Mouse (Mus musculus) heart, embryonic 13.5 days (tissue): ENCODE data around the gene Fam89b. TPM values are rescaled to one million over a fixed set of nuclear protein-coding genes. Genes with fewer than 3 reads are reported as not detected.
A peak's percentile ranks its signal among the peaks of the same experiment; 100 is the strongest.

Experiments
- ATAC-seq: fragments of 200-750 bp; cut with Nextera tagmentation; 2 replicates; pipeline ENCODE4 v1.8.0; 2017; ENCODE audit warnings: moderate TSS enrichment; ENCODE audit not compliant: insufficient number of reproducible peaks, low FRiP score, low TSS enrichment; ENCODE audit errors: extremely low read depth
- H3K27ac ChIP-seq: fragments of 300-500 bp; sonication (generic); replicated peaks from 2 replicates; pipeline ENCODE4 v1.5.1; 2015; ENCODE audit warnings: moderate library complexity, mild to moderate bottlenecking, inconsistent platforms
- H3K27me3 ChIP-seq: fragments of 300-500 bp; sonication (generic); replicated peaks from 2 replicates; pipeline ENCODE4 v1.6.1; 2015; ENCODE audit warnings: mild to moderate bottlenecking, inconsistent platforms
- H3K36me3 ChIP-seq: fragments of 300-500 bp; sonication (generic); 2 replicates; pipeline ENCODE4 v1.6.1; 2015; ENCODE audit warnings: mild to moderate bottlenecking, inconsistent platforms
- H3K4me1 ChIP-seq: fragments of 300-500 bp; sonication (generic); 2 replicates; pipeline ENCODE4 v1.6.1; 2015; ENCODE audit warnings: inconsistent platforms
- H3K4me2 ChIP-seq: fragments of 300-500 bp; sonication (generic); 2 replicates; pipeline ENCODE4 v1.6.1; 2015; ENCODE audit warnings: inconsistent platforms, mild to moderate bottlenecking, moderate library complexity
- H3K4me3 ChIP-seq: fragments of 300-500 bp; sonication (generic); 2 replicates; pipeline ENCODE4 v1.5.1; 2015; ENCODE audit warnings: moderate library complexity, mild to moderate bottlenecking, inconsistent platforms
- H3K9ac ChIP-seq: fragments of 300-500 bp; sonication (generic); 2 replicates; pipeline ENCODE4 v1.6.1; 2015; ENCODE audit warnings: inconsistent platforms, mild to moderate bottlenecking, moderate library complexity
- H3K9me3 ChIP-seq: fragments of 300-500 bp; sonication (generic); 2 replicates; pipeline ENCODE4 v1.6.1; 2016; ENCODE audit warnings: inconsistent platforms
- WGBS: fragments of 180-500 bp; shearing (Covaris S2); methylation state at CpG from one replicate; pipeline ENCODE4 v1.1.7; 2015; ENCODE audit warnings: mixed read lengths; 5-methylcytosine and 5-hydroxymethylcytosine counted together
- polyA plus RNA-seq: library from polyadenylated mRNA; unstranded; fragments of >200 nt; fragmentation: Nextera tagmentation; extraction: Ambion mirVana; gene quantifications from 2 replicates; pipeline ENCODE4 v1.2.1, GENCODE M21; 2015

The Fam89b gene
- polyA plus RNA-seq, 1 experiment from 2014 or later = 79.7 TPM

- peak overlapping the region; percentile 24 for H3K4me2 ChIP-seq
- H3K36me3 ChIP-seq = peaks cover 44% of the 10 kb centered on the region
- 0 out of 2 replicates have a peak overlapping the region, but pooled peaks have one; percentile 4 for H3K4me3 ChIP-seq
- 11% methylated on average over 20 of the region's 20 CpGs for WGBS
- H3K9ac ChIP-seq = peak overlapping the region; percentile 24; the same call in 1 of the 2 replicates
- ATAC-seq = no peak
- H3K27me3 ChIP-seq = peaks cover 98% of the 10 kb centered on the region
- no peak overlapping the region for H3K27ac ChIP-seq
- peaks cover 20% of the 10 kb centered on the region for H3K4me1 ChIP-seq
- H3K9me3 ChIP-seq = no peaks in the 10 kb centered on the region
Measured at GRCm38 (mm10) chr19:5751742-5752141, 22.3 kb upstream of the Fam89b start.

GRCm38 (mm10) chr19:5750951-5751350, 21.5 kb upstream of the Fam89b start:
- WGBS = 14% methylated on average over 22 of the region's 22 CpGs

GRCm38 (mm10) chr19:5749476-5749875, 20.0 kb upstream of the Fam89b start:
- peaks cover 42% of the 10 kb centered on the region for H3K36me3 ChIP-seq
- H3K27me3 ChIP-seq = peaks cover 99% of the 10 kb centered on the region
- no peak overlapping the region for H3K4me3 ChIP-seq
- no peak overlapping the region for H3K9ac ChIP-seq
- H3K4me1 ChIP-seq = peaks cover 37% of the 10 kb centered on the region
- no peak overlapping the region for H3K4me2 ChIP-seq
- H3K27ac ChIP-seq = no peak overlapping the region
- no peaks in the 10 kb centered on the region for H3K9me3 ChIP-seq
- 76% methylated on average over 6 of the region's 6 CpGs for WGBS
- ATAC-seq = no peak

More at GRCm38 (mm10) chr19:5750951-5751350, 21.5 kb upstream of the Fam89b start:
- H3K9ac ChIP-seq = no peak overlapping the region; the same call in 1 of the 2 replicates
- H3K4me1 ChIP-seq = peaks cover 23% of the 10 kb centered on the region
- peaks cover 99% of the 10 kb centered on the region for H3K27me3 ChIP-seq
- H3K36me3 ChIP-seq = peaks cover 44% of the 10 kb centered on the region
- no peak overlapping the region for H3K4me2 ChIP-seq
- no peak for ATAC-seq
- H3K4me3 ChIP-seq = no peak overlapping the region
- H3K27ac ChIP-seq = no peak overlapping the region
- no peaks in the 10 kb centered on the region for H3K9me3 ChIP-seq

GRCm38 (mm10) chr19:5746907-5747363, 17.5 kb upstream of the Fam89b start:
- Histone ChIP-seq H3K9ac (0 out of 2 replicates have a peak overlapping the region, but pooled peaks have one; percentile 52), H3K36me3 (peaks cover 22% of the 10 kb centered on the region), H3K27me3 (peaks cover 95% of the 10 kb centered on the region), H3K4me3 (no peak overlapping the region), H3K4me2 (no peak overlapping the region), H3K4me1 (peaks cover 59% of the 10 kb centered on the region), H3K9me3 (no peaks in the 10 kb centered on the region), H3K27ac (no peak overlapping the region)
- ATAC-seq = no peak
- 34% methylated on average over 12 of the region's 12 CpGs for WGBS

DNA sequence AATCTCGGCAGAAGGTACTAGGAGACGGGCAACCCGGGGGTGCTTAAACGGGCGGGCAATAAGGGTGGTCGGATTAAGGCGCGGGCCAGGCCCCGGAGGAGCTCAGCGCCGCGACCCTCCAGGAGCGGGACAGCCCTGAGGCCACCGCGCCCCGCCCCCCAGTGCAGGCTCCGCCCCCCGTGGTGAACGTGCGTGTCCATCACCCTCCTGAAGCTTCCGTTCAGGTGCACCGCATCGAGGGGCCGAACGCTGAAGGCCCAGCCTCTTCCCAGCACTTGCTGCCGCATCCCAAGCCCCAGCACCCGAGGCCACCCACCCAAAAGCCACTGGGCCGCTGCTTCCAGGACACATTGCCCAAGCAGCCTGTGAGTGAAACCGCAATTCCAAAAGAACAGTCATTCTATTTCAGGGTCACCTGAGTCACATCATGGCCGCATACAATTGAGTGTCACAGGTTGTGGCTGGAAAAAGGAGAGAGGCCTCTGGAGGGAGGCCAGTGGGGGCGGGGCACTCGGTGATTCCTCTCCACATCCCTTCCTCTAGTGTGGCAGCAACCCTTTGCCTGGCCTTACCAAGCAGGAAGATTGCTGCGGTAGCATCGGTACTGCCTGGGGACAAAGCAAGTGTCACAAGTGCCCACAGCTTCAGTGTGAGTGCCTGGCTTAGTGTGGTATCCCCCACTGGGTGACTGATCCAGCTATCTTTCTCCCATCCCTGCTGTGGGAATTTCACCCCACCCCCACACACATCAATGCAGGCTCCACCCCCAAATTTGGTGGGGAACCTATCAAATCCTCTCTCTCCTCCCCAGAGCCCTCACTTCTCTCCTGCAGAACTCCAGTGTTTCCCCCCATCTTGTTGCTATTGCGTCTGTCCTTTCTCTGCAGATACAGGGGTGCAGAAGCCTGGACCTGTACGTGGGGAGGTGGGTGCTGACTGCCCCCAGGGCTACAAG, 16.6 kb upstream of the Fam89b start:
- Histone ChIP-seq H3K36me3 (peaks cover 13% of the 10 kb centered on the region), H3K9me3 (no peaks in the 10 kb centered on the region), H3K27me3 (peaks cover 88% of the 10 kb centered on the region), H3K4me1 (peaks cover 56% of the 10 kb centered on the region), H3K27ac (no peak overlapping the region), H3K9ac (peak overlapping the region; percentile 73), H3K4me2 (peak overlapping the region; percentile 67), H3K4me3 (peak overlapping the region; percentile 38)
- WGBS = 8% methylated on average over 36 of the region's 36 CpGs
- ATAC-seq = no peak

- Histone ChIP-seq H3K4me2 (peak overlapping the region; percentile 96), H3K4me3 (peak overlapping the region; percentile 83)
Measured at GRCm38 (mm10) chr19:5743576-5743975, 14.1 kb upstream of the Fam89b start.

GRCm38 (mm10) chr19:5742241-5742641, 12.8 kb upstream of the Fam89b start:
- Histone ChIP-seq H3K9ac (peak overlapping the region; percentile 96), H3K4me1 (peaks cover 72% of the 10 kb centered on the region), H3K36me3 (peaks cover under 1% of the 10 kb centered on the region; the same call in 1 of the 2 replicates), H3K27me3 (peaks cover 71% of the 10 kb centered on the region), H3K4me3 (peak overlapping the region; percentile 83), H3K27ac (peak overlapping the region; percentile 96), H3K4me2 (peak overlapping the region; percentile 96), H3K9me3 (no peaks in the 10 kb centered on the region)
- ATAC-seq = peak; percentile 6; the same call in 1 of the 2 replicates
- 3% methylated on average over 30 of the region's 32 CpGs for WGBS

More at GRCm38 (mm10) chr19:5743576-5743975, 14.1 kb upstream of the Fam89b start:
- Histone ChIP-seq H3K27ac (no peak overlapping the region), H3K4me1 (peaks cover 72% of the 10 kb centered on the region), H3K9ac (peak overlapping the region; percentile 96), H3K9me3 (no peaks in the 10 kb centered on the region), H3K27me3 (peaks cover 79% of the 10 kb centered on the region), H3K36me3 (peaks cover 9% of the 10 kb centered on the region)
- 49% methylated on average over 5 of the region's 5 CpGs for WGBS
- ATAC-seq = no peak

DNA sequence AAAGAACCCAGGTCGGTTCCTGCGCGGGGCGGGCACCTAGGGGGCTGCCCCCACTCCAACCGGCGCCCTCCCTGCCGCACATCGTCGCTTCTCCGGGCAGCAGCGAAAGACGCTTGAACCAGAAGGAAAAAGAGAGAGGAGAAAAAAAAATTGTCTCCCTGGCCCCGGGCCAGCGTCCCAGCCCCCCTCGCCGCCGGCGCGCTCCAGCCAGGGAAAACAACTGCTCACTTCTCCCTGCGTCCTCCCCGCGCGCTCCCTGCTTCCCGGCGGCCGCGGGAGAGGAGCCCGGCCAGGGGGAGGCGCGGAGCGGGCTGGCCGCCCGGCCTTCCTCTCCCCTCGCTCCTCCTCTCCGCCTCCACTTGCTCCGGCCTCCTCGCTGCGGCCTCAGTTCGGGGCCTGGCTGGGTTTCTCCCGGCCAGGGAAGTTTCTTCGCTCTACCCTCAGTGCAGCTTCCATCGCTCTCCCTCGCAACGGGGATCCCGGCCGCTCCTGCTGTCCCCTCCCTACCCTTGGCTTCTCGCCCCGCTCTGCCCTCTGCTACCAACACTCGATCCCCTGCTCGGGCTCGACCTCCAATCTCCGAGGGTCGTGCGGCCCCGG, 12.3 kb upstream of the Fam89b start:
- peak; percentile 53 for ATAC-seq
- peak overlapping the region; percentile 96 for H3K9ac ChIP-seq
- peak overlapping the region; percentile 96 for H3K27ac ChIP-seq
- peaks cover 69% of the 10 kb centered on the region for H3K4me1 ChIP-seq
- peak overlapping the region; percentile 83 for H3K4me3 ChIP-seq
- under 1% methylated on average over 55 of the region's 55 CpGs for WGBS
- no peaks in the 10 kb centered on the region for H3K36me3 ChIP-seq
- H3K9me3 ChIP-seq = no peaks in the 10 kb centered on the region
- peak overlapping the region; percentile 96 for H3K4me2 ChIP-seq
- H3K27me3 ChIP-seq = peaks cover 71% of the 10 kb centered on the region

DNA sequence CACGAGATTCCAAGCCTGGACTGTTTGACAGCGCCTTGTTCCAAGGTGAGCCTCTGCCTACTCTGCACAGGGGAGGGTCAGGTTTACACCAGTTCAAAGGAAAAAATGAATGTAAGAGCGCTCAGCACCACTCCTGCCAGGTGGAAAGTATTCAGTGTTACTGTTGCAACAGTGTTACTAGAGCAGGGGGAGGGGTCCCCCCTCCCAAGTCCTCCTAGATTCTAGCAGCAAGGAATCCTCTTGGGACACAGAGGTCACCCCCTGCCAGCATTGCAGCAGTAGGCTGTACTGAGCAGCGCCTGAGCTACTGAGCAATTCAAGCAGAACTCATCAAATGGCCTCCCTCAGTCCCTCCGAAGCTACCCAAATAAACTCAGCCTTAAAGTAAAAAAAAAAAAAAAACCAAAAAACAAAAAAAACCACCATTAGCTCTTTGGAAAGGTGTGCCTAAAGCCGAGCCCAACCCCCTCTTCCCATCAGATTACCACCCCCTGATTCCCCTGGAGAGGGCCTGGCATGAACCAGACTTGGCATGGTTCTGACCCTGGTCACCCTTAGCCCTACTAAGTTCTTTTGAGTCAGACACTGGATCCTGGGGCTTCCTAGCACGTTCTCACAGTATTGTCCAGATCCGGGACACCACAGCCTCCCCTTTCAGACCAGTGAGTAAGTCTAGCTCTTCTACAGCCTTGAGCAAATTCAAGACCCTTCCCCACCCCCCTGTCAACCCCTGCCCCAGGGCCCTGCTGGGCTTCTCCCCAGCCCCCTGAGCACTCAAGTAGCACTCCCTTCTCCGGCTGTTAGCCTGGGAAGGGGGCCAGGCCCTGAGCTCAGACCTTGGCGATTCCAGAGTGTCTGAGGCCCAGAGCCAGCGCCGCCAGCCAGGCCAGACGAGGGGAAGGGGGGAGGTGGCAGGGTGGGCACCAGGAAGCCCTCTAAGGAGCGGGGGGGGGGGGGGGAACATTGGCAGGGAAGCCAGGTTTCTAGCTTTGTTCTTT, 11.2 kb upstream of the Fam89b start, which contains the start of gene Ltbp3:
Gene Ltbp3, plus strand, starts transcription at position 585 of the 998 bp plus-strand sequence.
- peak within 1 kb of the TSS; percentile 83 for H3K4me3 ChIP-seq
- H3K27ac ChIP-seq = peak within 1 kb of the TSS; percentile 96
- peak; percentile 43 for ATAC-seq
- H3K36me3 ChIP-seq = no peaks in the 10 kb centered on the region
- H3K9me3 ChIP-seq = no peaks in the 10 kb centered on the region
- peaks cover 58% of the 10 kb centered on the region for H3K4me1 ChIP-seq
- peaks cover 71% of the 10 kb centered on the region for H3K27me3 ChIP-seq
- WGBS = 30% methylated on average over 14 of the region's 14 CpGs
- peak within 1 kb of the TSS; percentile 96 for H3K9ac ChIP-seq
- peak within 1 kb of the TSS; percentile 96 for H3K4me2 ChIP-seq

- H3K9ac ChIP-seq = no peak overlapping the region
- H3K4me1 ChIP-seq = peaks cover 47% of the 10 kb centered on the region
- no peaks in the 10 kb centered on the region for H3K36me3 ChIP-seq
- no peak overlapping the region for H3K4me2 ChIP-seq
- H3K4me3 ChIP-seq = no peak overlapping the region
- no peak for ATAC-seq
- 35% methylated on average over 2 of the region's 2 CpGs for WGBS
- H3K27me3 ChIP-seq = peaks cover 65% of the 10 kb centered on the region
- H3K9me3 ChIP-seq = no peaks in the 10 kb centered on the region
- no peak overlapping the region for H3K27ac ChIP-seq
Measured at GRCm38 (mm10) chr19:5739446-5739845, 10.0 kb upstream of the Fam89b start.
